Mouse (Mus musculus): ENCODE measurements at regions not wholly inside any gene's neighbourhood (a gene's known extent, or its start where the extent isn't known, plus 50 kb on each side); places are given as distances from the start of the nearest gene placed in this dataset.
A peak's percentile ranks its signal among the peaks of the same experiment; 100 is the strongest.

- H3K4me1 ChIP-seq (ENCODE audit: control insufficient read depth, insufficient read depth, low read length), result peaks cover 4% of the 10 kb centered on the region; the same call in 1 of the 2 replicates
- WGBS, result 45% methylated on average over 2 of the region's 2 CpGs
- peak; percentile 53 for ATAC-seq (ENCODE audit: insufficient read depth, low FRiP score)
These were observed 63.1 kb upstream of the Ctsc start for GRCm38 (mm10) chr7:88214713-88215198.

GRCm38 (mm10) chr7:88215425-88215824, 62.5 kb upstream of the Ctsc start:
- no peak for ATAC-seq (ENCODE audit: insufficient read depth, low FRiP score)
- H3K4me2 ChIP-seq (ENCODE audit: low read depth, low read length), result no peak overlapping the region
- no peak overlapping the region for H3K9ac ChIP-seq (ENCODE audit: low read length)
- no peaks in the 10 kb centered on the region for H3K36me3 ChIP-seq (ENCODE audit: control insufficient read depth, insufficient read depth, low read length)
- no peaks in the 10 kb centered on the region for H3K9me3 ChIP-seq (replicated peaks; ENCODE audit: control insufficient read depth, low read length)
- peaks cover 4% of the 10 kb centered on the region; the same call in 1 of the 2 replicates for H3K4me1 ChIP-seq (ENCODE audit: control insufficient read depth, insufficient read depth, low read length)
- H3K27me3 ChIP-seq (ENCODE audit: control insufficient read depth, insufficient read depth, low read length), result no peaks in the 10 kb centered on the region
- WGBS, result 90% methylated on average over 1 of the region's 1 CpGs
- no peak overlapping the region for H3K27ac ChIP-seq (ENCODE audit: low read length)
- no peak overlapping the region for H3K4me3 ChIP-seq (replicated peaks; ENCODE audit: low read length)

More at GRCm38 (mm10) chr7:88214713-88215198, 63.1 kb upstream of the Ctsc start:
- Histone ChIP-seq H3K4me2 (ENCODE audit: low read depth, low read length) (no peak overlapping the region), H3K27ac (ENCODE audit: low read length) (no peak overlapping the region), H3K4me3 (replicated peaks; ENCODE audit: low read length) (no peak overlapping the region), H3K27me3 (ENCODE audit: control insufficient read depth, insufficient read depth, low read length) (no peaks in the 10 kb centered on the region), H3K36me3 (ENCODE audit: control insufficient read depth, insufficient read depth, low read length) (no peaks in the 10 kb centered on the region), H3K9ac (ENCODE audit: low read length) (no peak overlapping the region), H3K9me3 (replicated peaks; ENCODE audit: control insufficient read depth, low read length) (no peaks in the 10 kb centered on the region)

- no peak for ATAC-seq (ENCODE audit: insufficient read depth, low FRiP score)
- Histone ChIP-seq H3K4me1 (ENCODE audit: control insufficient read depth, insufficient read depth, low read length) (no peaks in the 10 kb centered on the region), H3K9me3 (replicated peaks; ENCODE audit: control insufficient read depth, low read length) (no peaks in the 10 kb centered on the region), H3K27me3 (ENCODE audit: control insufficient read depth, insufficient read depth, low read length) (no peaks in the 10 kb centered on the region), H3K36me3 (ENCODE audit: control insufficient read depth, insufficient read depth, low read length) (no peaks in the 10 kb centered on the region), H3K27ac (ENCODE audit: low read length) (no peak overlapping the region), H3K4me3 (replicated peaks; ENCODE audit: low read length) (no peak overlapping the region), H3K4me2 (ENCODE audit: low read depth, low read length) (no peak overlapping the region), H3K9ac (ENCODE audit: low read length) (no peak overlapping the region)
- WGBS, result 86% methylated on average over 2 of the region's 2 CpGs
These were observed 55.7 kb upstream of the Ctsc start for GRCm38 (mm10) chr7:88222141-88222540.

- H3K4me3 ChIP-seq (replicated peaks; ENCODE audit: low read length), result no peak overlapping the region
- H3K27me3 ChIP-seq (ENCODE audit: control insufficient read depth, insufficient read depth, low read length), result no peaks in the 10 kb centered on the region
- ATAC-seq (ENCODE audit: insufficient read depth, low FRiP score), result no peak
- H3K9me3 ChIP-seq (replicated peaks; ENCODE audit: control insufficient read depth, low read length), result no peaks in the 10 kb centered on the region
- H3K9ac ChIP-seq (ENCODE audit: low read length), result no peak overlapping the region
- no peaks in the 10 kb centered on the region for H3K36me3 ChIP-seq (ENCODE audit: control insufficient read depth, insufficient read depth, low read length)
- no peak overlapping the region for H3K27ac ChIP-seq (ENCODE audit: low read length)
- WGBS, result 64% methylated on average over 1 of the region's 1 CpGs
- H3K4me1 ChIP-seq (ENCODE audit: control insufficient read depth, insufficient read depth, low read length), result no peaks in the 10 kb centered on the region
- no peak overlapping the region for H3K4me2 ChIP-seq (ENCODE audit: low read depth, low read length)
These were observed 52.1 kb upstream of the Ctsc start for GRCm38 (mm10) chr7:88225800-88226199.
